Mouse (Mus musculus): ENCODE results near the gene Nr6a1.

DNA sequence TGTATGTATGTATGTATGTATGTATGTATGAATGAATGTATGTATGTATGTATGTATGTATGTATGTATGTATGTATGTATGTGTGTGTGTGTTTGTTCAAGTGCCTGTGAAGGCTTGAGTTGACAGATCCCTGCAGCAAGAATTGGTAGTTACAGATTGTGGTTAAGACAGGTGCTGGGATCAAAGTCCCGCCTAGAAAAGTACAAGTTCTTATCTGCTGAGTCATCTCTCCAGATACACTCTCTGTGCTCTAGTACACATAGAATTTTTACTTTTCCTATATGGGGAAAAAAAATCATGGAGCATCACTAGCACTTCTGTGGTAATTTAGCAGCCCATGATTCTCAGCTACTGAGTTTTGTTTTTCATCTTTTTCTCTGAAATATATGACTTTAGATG is 75.7 kb downstream of the Nr6a1 start:
- TF ChIP-seq CTCF (IDR thresholded peaks at IDR 0.05; ENCODE audit: extremely low read depth, insufficient read depth, insufficient read length, insufficient replicate concordance) (no peak), POLR2A (IDR thresholded peaks at IDR 0.05; ENCODE audit: low read depth, low read length) (no peak)
